15 mouse cellular contexts compared by ENCODE assay signal in genomic region chr9:106300176-106300803, GRCm38 (mm10). TPM values are rescaled to one million over a fixed set of nuclear protein-coding genes. Genes with fewer than 3 reads are reported as not detected.
DNase-seq lines count a peak whose midpoint lies in the region; ATAC-seq lines count a peak whose summit lies in the region.
"Had no signal": no experiment of that assay in that cellular context is flagged by ENCODE, and none has a peak within 500 bp of the region (broad histone marks: within the 10 kb centered on the region; RNA-seq: fewer than 3 reads in every experiment).

No protein-coding gene starts in this region.

- intact Hi-C loops in left cerebral cortex, postnatal 25 days (cut with DNase I), result loop anchor here (1.0 to 2.0 kb wide), 4 partner anchors 10 to 119 kb away; no protein-coding TSS in a partner anchor

- H3K36me3 ChIP-seq in limb, embryonic 12.5 days, result peaks cover 45% of the 10 kb centered on the region
- H3K36me3 ChIP-seq in limb, embryonic 10.5 days, result peaks cover 63% of the 10 kb centered on the region
- H3K36me3 ChIP-seq in midbrain, embryonic 15.5 days (replicated peaks), result no peaks in the 10 kb centered on the region
- H3K36me3 ChIP-seq: lung, embryonic 15.5 days had no signal

- no peak for ATAC-seq in limb, embryonic 12.5 days (ENCODE audit: insufficient number of reproducible peaks, insufficient read depth, low FRiP score, low TSS enrichment, low read depth)
- ATAC-seq in midbrain, embryonic 15.5 days (replicated peaks), result no peak
- no peak for ATAC-seq in megakaryocyte, adult 5-6 weeks (ENCODE audit: poor library complexity, severe bottlenecking)

- no peak overlapping the region for H3K9ac ChIP-seq in limb, embryonic 12.5 days (replicated peaks)
- H3K9ac ChIP-seq in midbrain, embryonic 15.5 days, result no peak overlapping the region
- H3K9ac ChIP-seq: lung, embryonic 15.5 days; midbrain, embryonic 12.5 days had no signal

- peaks cover 11% of the 10 kb centered on the region; the same call in 1 of the 2 replicates for H3K4me1 ChIP-seq in limb, embryonic 12.5 days (replicated peaks)
- peaks cover 28% of the 10 kb centered on the region for H3K4me1 ChIP-seq in limb, embryonic 10.5 days
- H3K4me1 ChIP-seq in midbrain, embryonic 15.5 days, result no peaks in the 10 kb centered on the region
- H3K4me1 ChIP-seq: midbrain, embryonic 12.5 days had no signal

- whole genome bisulfite sequencing in limb, embryonic 12.5 days, result 75% methylated on average over 20 of the region's 20 CpGs
- 83% methylated on average over 20 of the region's 20 CpGs for WGBS in limb, embryonic 10.5 days
- WGBS in midbrain, embryonic 15.5 days, result 80% methylated on average over 20 of the region's 20 CpGs

- no peaks in the 10 kb centered on the region for H3K27me3 ChIP-seq in limb, embryonic 12.5 days
- no peaks in the 10 kb centered on the region for H3K27me3 ChIP-seq in limb, embryonic 10.5 days (ENCODE audit: low read depth, poor library complexity, severe bottlenecking)
- H3K27me3 ChIP-seq in midbrain, embryonic 15.5 days (replicated peaks), result no peaks in the 10 kb centered on the region
- H3K27me3 ChIP-seq: CH12.LX; limb, embryonic 13.5 days; lung, embryonic 15.5 days; midbrain, embryonic 12.5 days had no signal

- H3K27ac ChIP-seq in limb, embryonic 12.5 days, result 0 out of 2 replicates have a peak overlapping the region, but pooled peaks have one; percentile 23
- no peak overlapping the region for H3K27ac ChIP-seq in limb, embryonic 10.5 days
- H3K27ac ChIP-seq in midbrain, embryonic 15.5 days, result no peak overlapping the region
- H3K27ac ChIP-seq: limb, embryonic 13.5 days; lung, embryonic 15.5 days; midbrain, embryonic 12.5 days had no signal

- no peak overlapping the region for H3K4me2 ChIP-seq in limb, embryonic 12.5 days
- H3K4me2 ChIP-seq in midbrain, embryonic 15.5 days, result no peak overlapping the region
- H3K4me2 ChIP-seq: limb, embryonic 13.5 days; lung, embryonic 15.5 days; midbrain, embryonic 12.5 days had no signal

- H3K9me3 ChIP-seq in limb, embryonic 12.5 days, result no peaks in the 10 kb centered on the region
- H3K9me3 ChIP-seq in limb, embryonic 10.5 days (replicated peaks), result no peaks in the 10 kb centered on the region
- H3K9me3 ChIP-seq in midbrain, embryonic 15.5 days, result no peaks in the 10 kb centered on the region
- H3K9me3 ChIP-seq: limb, embryonic 13.5 days; lung, embryonic 15.5 days; midbrain, embryonic 12.5 days had no signal

- no peak overlapping the region for H3K4me3 ChIP-seq in limb, embryonic 12.5 days (replicated peaks)
- H3K4me3 ChIP-seq in limb, embryonic 10.5 days, result no peak overlapping the region
- no peak overlapping the region for H3K4me3 ChIP-seq in midbrain, embryonic 15.5 days
- H3K4me3 ChIP-seq: limb, embryonic 13.5 days; lung, embryonic 15.5 days; midbrain, embryonic 12.5 days had no signal

- no peak for DNase-seq in limb, embryonic 10.5 days (ENCODE audit: low spot score)
- peak; percentile 89 to 91 for DNase-seq in layer of hippocampus, adult 8-10 months (ENCODE audit: low spot score in 2 of 2)
- peak; percentile 87 to 98 for DNase-seq in left cerebral cortex, postnatal 25 days (ENCODE audit: low spot score in 2 of 2)
- no peak for DNase-seq in spleen, postnatal 10 days (ENCODE audit: low spot score in 2 of 2)
- DNase-seq: adrenal gland, postnatal 36 days; cerebellum, adult 8-10 months; gastrocnemius, postnatal 14 days; thymus, postnatal 25 days had no signal

RNA-seq across cellular contexts. Expression of gene Poc1a, which starts 19.4 kb away (rescaled TPM):
- 30.3 and 31.5 TPM in 2 replicates for polyA plus RNA-seq in limb, embryonic 12.5 days (2016; fragmentation: Nextera tagmentation; extraction: Ambion mirVana)
- 42.9 and 43.9 TPM in 2 replicates for polyA plus RNA-seq in limb, embryonic 10.5 days (2016; fragmentation: Nextera tagmentation; extraction: Ambion mirVana)
- total RNA-seq in layer of hippocampus, adult 8-10 months (2022), result 10 to 100 TPM; 14.7 to 17.7 (median 16.2) TPM
- total RNA-seq in left cerebral cortex, postnatal 25 days (2021), result 10 to 100 TPM; 17.2 to 18.9 TPM
- 9.1 and 9.9 TPM in 2 replicates for polyA plus RNA-seq in midbrain, embryonic 15.5 days (2015; fragmentation: Nextera tagmentation; extraction: Ambion mirVana)
- total RNA-seq in megakaryocyte, adult 5-6 weeks (2015), result 26.7 and 37.1 TPM in 2 replicates
- total RNA-seq in megakaryocyte, adult 5-6 weeks (2017), result 15.7 and 23.1 TPM in 2 replicates

RNA-seq across cellular contexts. Expression of gene Alas1, which starts 51.8 kb away (rescaled TPM):
- 89.3 and 95.0 TPM in 2 replicates for polyA plus RNA-seq in limb, embryonic 12.5 days (2016; fragmentation: Nextera tagmentation; extraction: Ambion mirVana)
- 62.8 and 77.9 TPM in 2 replicates for polyA plus RNA-seq in limb, embryonic 10.5 days (2016; fragmentation: Nextera tagmentation; extraction: Ambion mirVana)
- 100 to 1,000 TPM; 146 to 162 (median 156) TPM for total RNA-seq in layer of hippocampus, adult 8-10 months (2022)
- total RNA-seq in left cerebral cortex, postnatal 25 days (2021), result 100 to 1,000 TPM; 135 to 144 TPM
- polyA plus RNA-seq in midbrain, embryonic 15.5 days (2015; fragmentation: Nextera tagmentation; extraction: Ambion mirVana), result 91.1 and 99.0 TPM in 2 replicates
- total RNA-seq in megakaryocyte, adult 5-6 weeks (2015), result 84.6 and 91.1 TPM in 2 replicates
- total RNA-seq in megakaryocyte, adult 5-6 weeks (2017), result 110 and 116 TPM in 2 replicates

Comparison
In these comparisons a context has a peak if more than half of its experiments do, and no peak if none do; other contexts are left out.
1. DNase-seq: peak in layer of hippocampus, adult 8-10 months (2 of 2) and left cerebral cortex, postnatal 25 days (2 of 2); none in limb, embryonic 10.5 days (single experiment) and spleen, postnatal 10 days (0 of 2).